Mouse (Mus musculus) lung, embryonic 14.5 days (tissue): Measurements from ENCODE around the gene Klf3. TPM values are rescaled to one million over a fixed set of nuclear protein-coding genes. Genes with fewer than 3 reads are reported as not detected.
A peak's percentile ranks its signal among the peaks of the same experiment; 100 is the strongest.
"Not testable (repeated sequence)": the region's sequence is repeated elsewhere in the genome, so short reads cannot be mapped to it uniquely, and the experiment has no call there.

Experiments used
- ATAC-seq: fragments of 200-750 bp; cut with Nextera tagmentation; 2 replicates; pipeline ENCODE4 v1.8.0; 2017; ENCODE audit warnings: mild to moderate bottlenecking, moderate TSS enrichment, moderate library complexity; ENCODE audit not compliant: insufficient read depth
- DNase-seq: peaks from one replicate; pipeline ENCODE4 v3.0.0-alpha.2; 2015
- H3K27ac ChIP-seq: fragments of 300-500 bp; sonication (generic); 2 replicates; pipeline ENCODE4 v1.5.1; 2014; ENCODE audit warnings: low read depth, mild to moderate bottlenecking, moderate library complexity
- H3K27me3 ChIP-seq: fragments of 300-500 bp; sonication (generic); 2 replicates; pipeline ENCODE4 v1.6.1; 2014; ENCODE audit warnings: low read length, control low read depth; ENCODE audit not compliant: insufficient read depth
- H3K36me3 ChIP-seq: fragments of 300-500 bp; sonication (generic); 2 replicates; pipeline ENCODE4 v1.6.1; 2014; ENCODE audit warnings: control low read depth; ENCODE audit not compliant: insufficient read depth
- H3K4me1 ChIP-seq: fragments of 300-500 bp; sonication (generic); 2 replicates; pipeline ENCODE4 v1.6.1; 2014; ENCODE audit warnings: antibody characterized with exemption, control low read depth; ENCODE audit not compliant: insufficient read depth
- H3K4me2 ChIP-seq: fragments of 300-500 bp; sonication (generic); 2 replicates; pipeline ENCODE4 v1.6.1; 2014; ENCODE audit warnings: mild to moderate bottlenecking
- H3K4me3 ChIP-seq: fragments of 300-500 bp; sonication (generic); 2 replicates; pipeline ENCODE4 v1.5.1; 2014; ENCODE audit warnings: low read depth, low read length
- H3K9ac ChIP-seq: fragments of 300-500 bp; sonication (generic); 2 replicates; pipeline ENCODE4 v1.6.1; 2014
- H3K9me3 ChIP-seq: fragments of 300-500 bp; sonication (generic); 2 replicates; pipeline ENCODE4 v1.6.1; 2016; ENCODE audit warnings: low read depth, low read length, control low read depth
- CTCF ChIP-seq: IDR thresholded peaks from 2 replicates; pipeline ENCODE4 v1.5.1; 2016; ENCODE audit warnings: antibody characterized with exemption, low read depth
- WGBS: fragments of 180-500 bp; shearing (Covaris S2); extraction: QIAGEN DNeasy Blood & Tissue Kit; methylation state at CpG from one replicate; pipeline ENCODE4 v1.1.7; 2014; 5-methylcytosine and 5-hydroxymethylcytosine counted together
- polyA plus RNA-seq: library from polyadenylated mRNA; unstranded; fragments of >200 nt; fragmentation: Nextera tagmentation; extraction: Ambion mirVana; gene quantifications from 2 replicates; pipeline ENCODE4 v1.2.1, GENCODE M21; 2014

Klf3 gene
- polyA plus RNA-seq, 1 experiment from 2014 or later: 69.3 TPM

DNA sequence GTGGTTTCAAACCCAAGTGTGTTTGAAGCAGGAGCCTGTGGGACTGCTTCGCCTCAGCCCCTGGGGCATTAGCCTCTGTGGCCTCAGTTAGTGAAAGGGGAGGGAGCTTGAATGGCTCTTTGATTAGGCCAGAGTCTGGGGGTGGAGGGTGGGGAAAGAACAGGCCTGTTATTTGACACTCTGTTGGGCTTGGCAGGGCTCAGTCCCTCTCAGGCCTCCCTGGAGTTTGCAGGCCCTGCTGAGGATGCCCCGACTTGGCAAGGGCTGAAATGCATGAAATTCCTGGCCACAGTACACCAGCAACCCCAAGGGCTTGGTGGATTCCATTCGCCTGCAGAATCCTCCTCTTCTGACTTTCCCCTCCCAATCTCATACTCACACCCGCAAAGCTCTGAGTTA, 74.8 kb downstream of the Klf3 start:
- TF ChIP-seq CTCF: no peak
- Histone ChIP-seq H3K4me2 (no peak overlapping the region), H3K9ac (no peak overlapping the region), H3K36me3 (no peaks in the 10 kb centered on the region), H3K27ac (peak overlapping the region; percentile 90), H3K4me3 (no peak overlapping the region), H3K27me3 (no peaks in the 10 kb centered on the region), H3K4me1 (peaks cover 26% of the 10 kb centered on the region), H3K9me3 (peaks cover 3% of the 10 kb centered on the region; the same call in 1 of the 2 replicates)
- ATAC-seq (peak; percentile 95), DNase-seq (peak; percentile 92)
- WGBS: 5% methylated on average over 4 of the region's 4 CpGs

DNA sequence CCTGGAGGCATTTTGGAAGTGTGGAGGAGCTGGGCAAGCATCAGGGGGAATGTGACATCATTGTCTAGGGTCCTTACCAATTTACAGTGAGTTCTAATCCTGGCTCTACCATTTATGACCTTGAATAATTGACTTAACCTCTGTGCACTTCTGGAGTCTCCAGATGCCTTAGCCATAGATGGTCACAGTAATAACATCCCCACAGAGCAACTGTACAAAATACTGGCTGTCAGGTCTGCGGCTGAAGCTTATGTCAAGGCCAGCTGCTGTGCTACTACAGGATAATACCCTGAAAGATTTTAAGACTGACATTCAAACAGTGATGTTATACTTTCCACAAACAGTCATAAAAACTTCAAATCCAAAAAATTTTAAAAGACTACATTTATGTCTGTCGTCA, 75.3 kb downstream of the Klf3 start:
- peaks cover 3% of the 10 kb centered on the region; the same call in 1 of the 2 replicates for H3K9me3 ChIP-seq
- DNase-seq (peak; percentile 53), ATAC-seq (peak; percentile 32)
- H3K4me1 ChIP-seq: peaks cover 26% of the 10 kb centered on the region
- no peak overlapping the region for H3K4me3 ChIP-seq
- H3K9ac ChIP-seq: no peak overlapping the region
- WGBS: 49% methylated on average over 2 of the region's 2 CpGs
- no peak for TF ChIP-seq CTCF
- no peaks in the 10 kb centered on the region for H3K36me3 ChIP-seq
- H3K27ac ChIP-seq: peak overlapping the region; percentile 90
- no peaks in the 10 kb centered on the region for H3K27me3 ChIP-seq
- no peak overlapping the region for H3K4me2 ChIP-seq

GRCm38 (mm10) chr5:64879241-64879640, 76.1 kb downstream of the Klf3 start:
- H3K27ac ChIP-seq: peak overlapping the region; percentile 90
- no peaks in the 10 kb centered on the region for H3K36me3 ChIP-seq
- peaks cover under 1% of the 10 kb centered on the region; the same call in 1 of the 2 replicates for H3K9me3 ChIP-seq
- no peak overlapping the region for H3K9ac ChIP-seq
- no peak for TF ChIP-seq CTCF
- WGBS: 47% methylated on average over 3 of the region's 3 CpGs
- no peaks in the 10 kb centered on the region for H3K27me3 ChIP-seq
- DNase-seq (no peak), ATAC-seq (no peak)
- H3K4me2 ChIP-seq: no peak overlapping the region
- no peak overlapping the region for H3K4me3 ChIP-seq
- peaks cover 26% of the 10 kb centered on the region for H3K4me1 ChIP-seq

DNA sequence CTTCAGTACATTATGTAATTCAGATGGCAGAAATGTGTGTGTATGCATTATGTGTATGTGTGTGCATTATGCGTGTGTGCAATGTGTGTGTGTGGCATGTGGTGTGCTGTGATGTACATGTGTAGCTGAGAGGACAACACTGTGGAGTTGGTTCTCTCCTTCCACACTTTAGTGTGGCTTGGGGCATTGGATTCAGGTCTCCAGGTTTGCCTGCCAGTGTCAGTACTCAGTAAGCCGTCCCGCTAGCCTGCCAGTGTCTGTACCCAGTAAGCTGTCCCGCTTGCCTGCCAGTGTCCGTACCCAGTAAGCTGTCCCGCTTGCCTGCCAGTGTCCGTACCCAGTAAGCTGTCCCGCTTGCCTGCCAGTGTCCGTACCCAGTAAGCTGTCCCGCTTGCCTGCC, 78.4 kb downstream of the Klf3 start:
- not testable (repeated sequence) for DNase-seq, H3K4me2 ChIP-seq, H3K9me3 ChIP-seq, H3K9ac ChIP-seq, ATAC-seq, H3K27me3 ChIP-seq, H3K4me3 ChIP-seq, H3K27ac ChIP-seq, H3K36me3 ChIP-seq
- WGBS: 93% methylated on average over 6 of the region's 10 CpGs
- peaks cover 22% of the 10 kb centered on the region for H3K4me1 ChIP-seq

DNA sequence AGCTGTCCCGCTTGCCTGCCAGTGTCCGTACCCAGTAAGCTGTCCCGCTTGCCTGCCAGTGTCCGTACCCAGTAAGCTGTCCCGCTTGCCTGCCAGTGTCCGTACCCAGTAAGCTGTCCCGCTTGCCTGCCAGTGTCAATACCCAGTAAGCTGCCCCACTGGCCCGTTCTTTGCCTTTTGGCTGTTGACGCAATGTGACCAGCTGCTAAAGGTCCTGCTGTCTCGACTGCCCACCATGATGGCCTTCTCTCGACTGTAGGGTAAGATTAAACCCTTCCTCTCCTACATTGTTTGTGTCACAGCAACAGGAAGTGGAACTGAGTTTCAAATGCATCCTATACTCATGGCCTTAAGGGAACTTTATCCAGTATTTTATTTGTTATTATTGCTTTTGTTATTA, 78.8 kb downstream of the Klf3 start:
- H3K27ac ChIP-seq, H3K36me3 ChIP-seq, DNase-seq, H3K27me3 ChIP-seq, H3K4me2 ChIP-seq, H3K9ac ChIP-seq, H3K9me3 ChIP-seq, ATAC-seq, H3K4me3 ChIP-seq: not testable (repeated sequence)
- 79% methylated on average over 8 of the region's 11 CpGs for WGBS
- peaks cover 18% of the 10 kb centered on the region for H3K4me1 ChIP-seq

Other genes starting within 250 kb of the Klf3 start
- 0.51 and 0.70 TPM in 2 replicates for gene Tlr1, start 130.2 kb downstream of the Klf3 start, polyA plus RNA-seq
- 0.66 and 1.1 TPM in 2 replicates for gene Tlr6, start 156.7 kb downstream of the Klf3 start, polyA plus RNA-seq
- gene Fam114a1, start 166.7 kb downstream of the Klf3 start, polyA plus RNA-seq: 47.3 and 47.4 TPM in 2 replicates